Mouse (Mus musculus): ENCODE data around the gene Shroom1. TPM values are rescaled to one million over a fixed set of nuclear protein-coding genes. Genes with fewer than 3 reads are reported as not detected.
"Not testable (repeated sequence)": the region's sequence is repeated elsewhere in the genome, so short reads cannot be mapped to it uniquely, and the experiment has no call there.

The Shroom1 gene
- total and polyA plus RNA-seq, 3 experiments: 0.34 to 0.91 (median 0.80) TPM

DNA sequence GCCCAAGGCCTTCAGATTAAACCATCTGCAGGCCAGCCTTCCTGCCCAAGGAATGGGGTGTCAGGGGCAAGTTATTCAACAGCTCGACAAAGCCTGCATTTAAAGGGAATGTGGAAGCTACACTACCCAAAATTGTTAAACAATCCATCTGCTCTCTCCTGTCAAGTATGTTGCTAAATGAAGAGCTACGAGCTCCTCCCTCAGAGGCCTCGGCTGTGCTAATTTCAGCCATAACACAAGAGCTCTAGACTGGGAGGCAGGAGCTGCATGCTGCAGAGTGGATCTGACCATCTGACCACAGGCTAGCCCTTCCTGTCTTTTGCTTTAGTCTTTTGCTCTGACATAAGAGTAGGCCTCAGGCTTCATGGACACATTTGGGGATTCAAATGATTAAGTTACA, 31.8 kb upstream of the Shroom1 start:
- Histone ChIP-seq H3K36me3 (ENCODE audit: control insufficient read depth, insufficient read depth, low read length) (no peaks in the 10 kb centered on the region), H3K27me3 (ENCODE audit: control insufficient read depth, insufficient read depth, low read length) (no peaks in the 10 kb centered on the region), H3K9ac (ENCODE audit: low read depth, low read length) (no peak overlapping the region), H3K79me2 (replicated peaks; ENCODE audit: control insufficient read depth, insufficient read depth, low read length) (no peaks in the 10 kb centered on the region), H3K4me1 (ENCODE audit: control insufficient read depth, insufficient read depth, low read length) (peaks cover 2% of the 10 kb centered on the region), H3K4me3 (no peak overlapping the region), H3K27ac (no peak overlapping the region)
- intact Hi-C loops (cut with DNase I): no loop called here
- no peak for DNase-seq
- 36% methylated on average over 3 of the region's 3 CpGs for WGBS
- TF ChIP-seq POLR2A (IDR thresholded peaks at IDR 0.05; ENCODE audit: insufficient read depth, low read depth, low read length): no peak
- no peak for TF ChIP-seq CTCF (IDR thresholded peaks at IDR 0.05)
- TF ChIP-seq EP300 (IDR thresholded peaks at IDR 0.05; ENCODE audit: insufficient read depth, low read depth, low read length): no peak

DNA sequence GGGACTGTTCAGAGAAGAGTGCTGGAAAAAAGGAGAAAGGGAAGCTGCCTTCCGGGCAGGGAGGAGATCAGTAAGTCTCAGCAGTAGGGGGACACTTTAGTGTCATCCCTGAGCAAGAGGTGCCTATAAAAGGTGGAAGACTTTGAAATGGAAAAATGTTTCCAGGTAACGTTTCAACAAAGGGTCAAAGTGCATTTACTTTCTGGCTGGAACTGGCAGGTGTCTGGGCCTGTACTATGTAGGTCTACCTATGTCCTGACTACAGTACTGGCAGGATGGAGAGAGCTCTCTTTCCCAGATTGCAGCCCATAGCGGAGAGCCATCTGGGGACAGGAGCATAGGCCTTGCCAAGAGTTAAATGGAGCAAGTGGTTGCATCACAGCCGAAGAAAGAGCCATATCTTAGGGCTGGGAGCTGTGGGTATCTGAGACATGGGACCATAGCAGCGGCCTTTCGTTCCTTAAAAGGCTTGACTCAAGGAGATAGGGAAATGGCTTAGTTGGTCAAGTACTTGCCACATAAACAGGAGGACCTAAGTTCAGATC, 31.2 kb upstream of the Shroom1 start:
- Histone ChIP-seq H3K36me3 (ENCODE audit: control insufficient read depth, insufficient read depth, low read length) (no peaks in the 10 kb centered on the region), H3K9ac (ENCODE audit: low read depth, low read length) (no peak overlapping the region), H3K27me3 (ENCODE audit: control insufficient read depth, insufficient read depth, low read length) (no peaks in the 10 kb centered on the region), H3K4me3 (no peak overlapping the region), H3K4me1 (ENCODE audit: control insufficient read depth, insufficient read depth, low read length) (peaks cover 2% of the 10 kb centered on the region), H3K27ac (no peak overlapping the region), H3K79me2 (replicated peaks; ENCODE audit: control insufficient read depth, insufficient read depth, low read length) (no peaks in the 10 kb centered on the region)
- no peak for TF ChIP-seq EP300 (IDR thresholded peaks at IDR 0.05; ENCODE audit: insufficient read depth, low read depth, low read length)
- no peak for TF ChIP-seq CTCF (IDR thresholded peaks at IDR 0.05)
- no peak for TF ChIP-seq POLR2A (IDR thresholded peaks at IDR 0.05; ENCODE audit: insufficient read depth, low read depth, low read length)
- no peak for DNase-seq
- intact Hi-C loops (cut with DNase I): no loop called here
- WGBS: 60% methylated on average over 6 of the region's 6 CpGs

DNA sequence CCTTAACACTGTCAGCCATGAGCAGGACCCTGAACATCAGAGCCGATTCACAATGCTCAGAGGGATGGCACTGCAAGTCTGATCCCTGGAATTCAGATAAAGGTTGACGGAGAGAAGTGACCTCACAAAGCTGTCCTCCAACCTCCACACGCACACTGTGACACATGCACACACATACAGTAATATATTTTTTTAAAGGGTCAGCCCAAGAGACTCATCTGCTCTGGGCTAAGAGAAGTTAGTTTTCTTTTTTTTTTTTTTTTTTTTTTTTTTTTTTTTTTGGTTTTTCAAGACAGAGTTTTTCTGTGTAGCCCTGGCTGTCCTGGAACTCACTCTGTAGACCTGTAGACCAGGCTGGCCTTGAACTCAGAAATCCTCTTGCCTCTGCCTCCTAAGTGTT, 30.1 kb upstream of the Shroom1 start:
- 63% methylated on average over 3 of the region's 3 CpGs for WGBS
- H3K36me3 ChIP-seq (ENCODE audit: control insufficient read depth, insufficient read depth, low read length); H3K27me3 ChIP-seq (ENCODE audit: control insufficient read depth, insufficient read depth, low read length); H3K4me1 ChIP-seq (ENCODE audit: control insufficient read depth, insufficient read depth, low read length); DNase-seq; H3K79me2 ChIP-seq (replicated peaks; ENCODE audit: control insufficient read depth, insufficient read depth, low read length); H3K4me3 ChIP-seq; H3K27ac ChIP-seq; intact Hi-C loops (cut with DNase I); H3K9ac ChIP-seq (ENCODE audit: low read depth, low read length): not testable (repeated sequence)

DNA sequence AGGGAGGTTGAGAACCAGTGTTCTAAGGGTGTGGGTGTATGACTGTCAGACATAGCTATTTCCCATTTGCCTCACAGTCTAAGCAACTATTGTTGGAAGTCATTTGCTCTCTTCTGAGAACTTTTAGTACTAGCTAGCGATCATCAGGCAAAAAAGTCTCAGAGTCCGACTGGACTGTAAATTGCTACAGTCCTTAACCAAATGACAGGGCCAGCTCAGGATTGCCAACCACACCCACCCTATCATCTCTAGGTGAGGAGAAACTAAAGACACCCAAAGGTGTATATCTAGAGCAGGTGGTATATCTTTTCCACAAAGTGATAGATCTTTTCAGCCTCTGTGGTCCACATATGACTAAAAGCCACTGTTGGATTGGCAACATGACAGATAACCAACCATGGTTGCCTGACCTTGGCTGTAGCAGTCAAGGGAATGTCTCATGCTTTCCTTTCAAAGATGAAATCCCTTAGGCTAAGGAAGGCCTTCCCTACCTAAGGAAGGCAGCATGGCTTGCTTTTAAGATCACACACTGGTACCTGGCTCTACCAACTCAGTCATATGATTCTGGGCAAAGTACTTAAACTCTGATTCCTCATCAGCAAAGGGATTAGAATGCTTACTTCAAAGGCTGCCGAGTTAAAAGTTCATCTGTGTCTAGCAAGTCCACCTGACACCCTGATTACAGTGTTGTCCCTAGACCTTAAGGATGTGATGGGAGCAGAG, 28.9 kb upstream of the Shroom1 start:
- no peaks in the 10 kb centered on the region for H3K79me2 ChIP-seq (replicated peaks; ENCODE audit: control insufficient read depth, insufficient read depth, low read length)

DNA sequence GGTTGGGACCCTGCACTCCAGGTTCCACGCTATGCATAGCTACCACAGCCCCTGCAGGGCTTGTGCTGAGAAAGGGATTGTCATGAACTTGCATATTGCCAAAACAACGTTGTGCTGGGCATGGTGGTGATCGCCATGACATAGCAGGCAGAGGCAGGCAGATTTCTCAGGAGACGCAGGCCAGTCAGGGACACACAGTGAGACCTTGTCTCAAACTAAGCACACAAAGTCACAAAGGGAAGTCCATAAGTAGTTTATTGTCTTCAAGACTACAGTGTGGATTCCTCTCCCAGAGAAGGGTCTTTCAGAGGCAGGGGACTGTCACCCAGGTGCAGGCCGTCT, 28.3 kb upstream of the Shroom1 start:
- no peak overlapping the region for H3K4me3 ChIP-seq
- intact Hi-C loops (cut with DNase I): no loop called here
- H3K27ac ChIP-seq: no peak overlapping the region
- no peaks in the 10 kb centered on the region for H3K36me3 ChIP-seq (ENCODE audit: control insufficient read depth, insufficient read depth, low read length)
- no peak overlapping the region for H3K9ac ChIP-seq (ENCODE audit: low read depth, low read length)
- peaks cover 4% of the 10 kb centered on the region for H3K4me1 ChIP-seq (ENCODE audit: control insufficient read depth, insufficient read depth, low read length)
- H3K27me3 ChIP-seq (ENCODE audit: control insufficient read depth, insufficient read depth, low read length): no peaks in the 10 kb centered on the region
- H3K79me2 ChIP-seq (replicated peaks; ENCODE audit: control insufficient read depth, insufficient read depth, low read length): no peaks in the 10 kb centered on the region
- WGBS: 97% methylated on average over 5 of the region's 5 CpGs
- TF ChIP-seq POLR2A (IDR thresholded peaks at IDR 0.05; ENCODE audit: insufficient read depth, low read depth, low read length): no peak
- no peak for TF ChIP-seq EP300 (IDR thresholded peaks at IDR 0.05; ENCODE audit: insufficient read depth, low read depth, low read length)
- no peak for TF ChIP-seq CTCF (IDR thresholded peaks at IDR 0.05)
- no peak for DNase-seq

More for the DNA sequence above, 28.9 kb upstream of the Shroom1 start:
- Histone ChIP-seq H3K4me3 (no peak overlapping the region), H3K4me1 (ENCODE audit: control insufficient read depth, insufficient read depth, low read length) (peaks cover 4% of the 10 kb centered on the region), H3K36me3 (ENCODE audit: control insufficient read depth, insufficient read depth, low read length) (no peaks in the 10 kb centered on the region), H3K27me3 (ENCODE audit: control insufficient read depth, insufficient read depth, low read length) (no peaks in the 10 kb centered on the region), H3K9ac (ENCODE audit: low read depth, low read length) (no peak overlapping the region), H3K27ac (no peak overlapping the region)
- no peak for DNase-seq
- 83% methylated on average over 3 of the region's 3 CpGs for WGBS
- intact Hi-C loops (cut with DNase I): no loop called here
- no peak for TF ChIP-seq EP300 (IDR thresholded peaks at IDR 0.05; ENCODE audit: insufficient read depth, low read depth, low read length)
- peak; percentile 43; the same call in 1 of the 2 replicates for TF ChIP-seq POLR2A (IDR thresholded peaks at IDR 0.05; ENCODE audit: insufficient read depth, low read depth, low read length)

DNA sequence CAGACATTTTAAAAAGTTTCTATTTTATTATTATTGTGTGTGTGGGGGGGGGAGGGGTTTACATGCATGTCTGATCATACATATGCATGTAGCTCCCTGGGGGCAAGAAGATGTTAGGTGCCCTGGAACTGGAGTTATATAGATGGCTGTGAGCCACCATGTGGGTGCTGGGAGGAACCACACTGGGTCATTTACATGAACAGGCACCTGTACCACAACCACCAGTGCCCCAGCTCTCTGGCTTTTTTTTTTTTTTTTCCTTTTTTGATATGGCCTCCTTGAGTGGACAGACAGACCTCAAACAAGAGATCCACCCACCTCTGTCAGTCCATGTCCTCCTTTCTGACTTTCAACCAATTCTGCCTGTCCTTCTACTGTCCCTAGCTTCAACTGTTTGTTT, 27.8 kb upstream of the Shroom1 start:
- H3K27ac ChIP-seq: no peak overlapping the region; the same call in 1 of the 2 replicates
- DNase-seq: no peak
- no peaks in the 10 kb centered on the region for H3K36me3 ChIP-seq (ENCODE audit: control insufficient read depth, insufficient read depth, low read length)
- no peak overlapping the region for H3K9ac ChIP-seq (ENCODE audit: low read depth, low read length)
- no peaks in the 10 kb centered on the region for H3K27me3 ChIP-seq (ENCODE audit: control insufficient read depth, insufficient read depth, low read length)
- no peaks in the 10 kb centered on the region for H3K79me2 ChIP-seq (replicated peaks; ENCODE audit: control insufficient read depth, insufficient read depth, low read length)
- intact Hi-C loops (cut with DNase I): no loop called here
- H3K4me1 ChIP-seq (ENCODE audit: control insufficient read depth, insufficient read depth, low read length): peaks cover 4% of the 10 kb centered on the region
- H3K4me3 ChIP-seq: no peak overlapping the region
- TF ChIP-seq EP300 (IDR thresholded peaks at IDR 0.05; ENCODE audit: insufficient read depth, low read depth, low read length): no peak
- TF ChIP-seq POLR2A (IDR thresholded peaks at IDR 0.05; ENCODE audit: insufficient read depth, low read depth, low read length): no peak

Data from heart, adult 2 months (tissue).